Mouse (Mus musculus) cerebellum, adult 2 months (tissue): ENCODE results near the gene Gm3285.

Experiments used
- CTCF ChIP-seq: fragments of 200-500 bp; IDR thresholded peaks from 2 replicates; pipeline ENCODE4 v1.5.1; 2011; ENCODE audit warnings: low read depth, mild to moderate bottlenecking, control low read depth, low read length, moderate library complexity, borderline replicate concordance; ENCODE audit not compliant: insufficient read depth
- POLR2A ChIP-seq: fragments of 200-500 bp; IDR thresholded peaks from 2 replicates; pipeline ENCODE4 v1.6.1; 2011; ENCODE audit warnings: low read length, control low read depth, borderline replicate concordance; ENCODE audit not compliant: insufficient read depth

DNA sequence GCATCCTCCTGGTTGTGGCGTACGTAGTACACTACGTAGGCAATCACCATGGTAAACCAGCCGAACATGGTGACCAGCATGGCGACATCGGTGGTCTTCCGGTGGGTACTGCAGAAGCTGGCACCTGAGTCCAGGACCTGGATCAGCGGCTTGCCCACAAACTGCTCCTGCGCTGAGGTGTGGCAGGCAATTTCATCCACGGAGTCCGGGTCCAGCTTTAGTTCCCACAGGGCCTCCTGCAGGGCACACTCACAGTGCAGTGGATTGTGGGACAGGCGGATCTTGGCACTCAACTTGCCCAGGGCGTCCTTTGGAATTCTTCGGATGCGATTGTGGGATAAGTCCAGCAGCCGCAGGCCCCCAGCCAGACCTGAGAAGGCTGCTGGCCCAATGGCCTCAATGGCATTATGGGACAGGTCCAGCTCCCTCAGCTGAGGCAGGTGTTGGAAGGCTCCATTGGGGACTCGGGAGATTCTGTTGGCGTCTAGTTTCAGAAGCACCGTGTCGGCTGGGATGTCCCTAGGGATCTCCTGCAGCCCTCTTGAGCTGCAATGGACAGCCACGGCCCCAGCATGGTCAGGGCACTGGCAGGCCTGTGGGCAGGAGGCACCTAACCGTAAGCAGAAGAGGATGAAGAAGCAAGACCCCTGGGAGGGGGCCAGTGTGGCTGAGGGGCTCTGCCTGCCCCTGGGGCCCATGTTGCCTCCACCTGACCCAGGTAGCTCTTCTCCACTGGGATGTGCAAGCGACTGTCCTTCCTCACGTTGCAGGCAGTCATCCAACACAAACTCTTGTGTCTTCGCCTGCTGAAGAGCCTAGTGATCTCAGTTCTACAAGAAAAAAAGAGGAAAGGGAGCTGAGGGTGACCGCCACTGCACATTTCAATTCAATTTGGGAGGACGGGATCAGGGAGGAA, 39.4 kb downstream of the Gm3285 start:
- TF ChIP-seq CTCF (no peak), POLR2A (no peak)
